In genomic region chr7:43489631-43490125, GRCm38 (mm10) we compare ENCODE assay signal across 9 mouse cellular contexts. TPM values are rescaled to one million over a fixed set of nuclear protein-coding genes. Genes with fewer than 3 reads are reported as not detected.
DNase-seq lines count a peak whose midpoint lies in the region; ATAC-seq lines count a peak whose summit lies in the region.
"Had no signal": no experiment of that assay in that cellular context is flagged by ENCODE, and none has a peak within 500 bp of the region (broad histone marks: within the 10 kb centered on the region; RNA-seq: fewer than 3 reads in every experiment).

Iglon5 (minus strand) TSS chr7:43490075.

- H3K36me3 ChIP-seq in heart, embryonic 14.5 days (ENCODE audit: control insufficient read depth, insufficient read depth, low read length), result no peaks in the 10 kb centered on the region
- H3K36me3 ChIP-seq in hindbrain, embryonic 12.5 days, result no peaks in the 10 kb centered on the region
- no peaks in the 10 kb centered on the region for H3K36me3 ChIP-seq in liver, embryonic 13.5 days

- 0 out of 2 replicates have a peak, but pooled peaks have one; percentile 44 for ATAC-seq in heart, embryonic 14.5 days (ENCODE audit: insufficient number of reproducible peaks, insufficient read depth, low FRiP score, low read depth)
- peak; percentile 67 for ATAC-seq in hindbrain, embryonic 12.5 days (ENCODE audit: low FRiP score)
- no peak for ATAC-seq in liver, embryonic 13.5 days (ENCODE audit: low read depth)

- peak within 1 kb of the TSS; percentile 48; the same call in 1 of the 2 replicates for H3K9ac ChIP-seq in heart, embryonic 14.5 days (ENCODE audit: low read length)
- peak within 1 kb of the TSS; percentile 84 for H3K9ac ChIP-seq in hindbrain, embryonic 12.5 days
- H3K9ac ChIP-seq in liver, embryonic 13.5 days, result no peak within 1 kb of the TSS

- H3K4me1 ChIP-seq in heart, embryonic 14.5 days (ENCODE audit: control insufficient read depth in 2 of 2, insufficient read depth in 2 of 2, low read length in 2 of 2), result peaks cover 0 to 4% of the 10 kb centered on the region in 2 experiments; a peak in 1 of 4 replicates
- H3K4me1 ChIP-seq in hindbrain, embryonic 12.5 days, result peaks cover 19% of the 10 kb centered on the region
- H3K4me1 ChIP-seq in liver, embryonic 13.5 days (replicated peaks), result no peaks in the 10 kb centered on the region

- no peak for DNase-seq in heart, postnatal 4 days
- peak; percentile 57 for DNase-seq in cerebellum, adult 8-10 months
- DNase-seq in liver, embryonic 13.5 days, result no peak
- no peak for DNase-seq in c-Kit-positive CD71-positive TER-119-positive erythroid progenitor cells, embryonic 14.5 days (ENCODE audit: low spot score)
- no peak for DNase-seq in adrenal gland, postnatal 4 days (ENCODE audit: low spot score in 2 of 2)
- no peak for DNase-seq in lung, postnatal 4 days

- H3K27ac ChIP-seq in heart, embryonic 14.5 days (replicated peaks in 1 of 2; ENCODE audit: control insufficient read depth in 1 of 2, insufficient read depth in 1 of 2, low read depth in 2 of 2, low read length in 2 of 2), result no peak within 1 kb of the TSS
- peak within 1 kb of the TSS; percentile 85 for H3K27ac ChIP-seq in hindbrain, embryonic 12.5 days
- no peak within 1 kb of the TSS for H3K27ac ChIP-seq in liver, embryonic 13.5 days

- H3K27me3 ChIP-seq in heart, embryonic 14.5 days (ENCODE audit: control insufficient read depth, insufficient read depth, low read length), result peaks cover 28% of the 10 kb centered on the region
- H3K27me3 ChIP-seq in hindbrain, embryonic 12.5 days, result peaks cover 5% of the 10 kb centered on the region; the same call in 1 of the 2 replicates
- H3K27me3 ChIP-seq in liver, embryonic 13.5 days, result peaks cover 41% of the 10 kb centered on the region

- H3K4me2 ChIP-seq in heart, embryonic 14.5 days (ENCODE audit: low read length), result peak within 1 kb of the TSS; percentile 61
- H3K4me2 ChIP-seq in hindbrain, embryonic 12.5 days (replicated peaks), result peak within 1 kb of the TSS; percentile 60
- H3K4me2 ChIP-seq in liver, embryonic 13.5 days, result peak within 1 kb of the TSS; percentile 28

- WGBS in heart, embryonic 14.5 days, result 2% methylated on average over 19 of the region's 41 CpGs
- WGBS in hindbrain, embryonic 12.5 days, result 2% methylated on average over 18 of the region's 41 CpGs
- WGBS in liver, embryonic 13.5 days (ENCODE audit: insufficient replicate concordance), result 3% methylated on average over 22 of the region's 41 CpGs

- H3K9me3 ChIP-seq in heart, embryonic 14.5 days (ENCODE audit: control insufficient read depth, low read length), result no peaks in the 10 kb centered on the region
- no peaks in the 10 kb centered on the region for H3K9me3 ChIP-seq in hindbrain, embryonic 12.5 days (replicated peaks)
- H3K9me3 ChIP-seq in liver, embryonic 13.5 days (replicated peaks), result no peaks in the 10 kb centered on the region

- H3K4me3 ChIP-seq in heart, embryonic 14.5 days (ENCODE audit: control insufficient read depth in 1 of 2, insufficient read depth in 1 of 2, low read depth in 1 of 2, low read length in 2 of 2), result peak within 1 kb of the TSS; percentile 16 to 34; a peak in 3 of 4 replicates
- H3K4me3 ChIP-seq in hindbrain, embryonic 12.5 days, result peak within 1 kb of the TSS; percentile 62
- H3K4me3 ChIP-seq in liver, embryonic 13.5 days (replicated peaks), result peak within 1 kb of the TSS; percentile 18; the same call in 1 of the 2 replicates

RNA-seq across cellular contexts. Expression of gene Iglon5, which starts in this region (rescaled TPM):
- polyA plus RNA-seq in heart, embryonic 14.5 days (2014; fragmentation: Nextera tagmentation; extraction: Ambion mirVana), result 0.07 and 0.09 TPM in 2 replicates
- under 1 TPM; 0.29 TPM for total RNA-seq in heart, postnatal 4 days (2021)
- polyA plus RNA-seq in hindbrain, embryonic 12.5 days (2016; fragmentation: Nextera tagmentation; extraction: Ambion mirVana), result 3.4 and 4.2 TPM in 2 replicates
- polyA plus RNA-seq in liver, embryonic 13.5 days (2015; fragmentation: Nextera tagmentation; extraction: Ambion mirVana), result not detected in 2 replicates
- 1 to 10 TPM; 3.2 to 3.8 TPM for total RNA-seq in adrenal gland, postnatal 4 days (2021)
- total RNA-seq: MEL had no signal

Comparison
In these comparisons a context has a peak if more than half of its experiments do, and no peak if none do; other contexts are left out.
1. Peak in ATAC-seq, H3K4me3 ChIP-seq, H3K9ac ChIP-seq and H3K4me2 ChIP-seq in heart, embryonic 14.5 days; RNA of the gene not detected or under 1 TPM.